Mouse (Mus musculus) heart, postnatal 14 days (tissue): ENCODE data around the gene Fam210b. TPM values are rescaled to one million over a fixed set of nuclear protein-coding genes. Genes with fewer than 3 reads are reported as not detected.

Source experiments
- DNase-seq, 2 experiments: peaks; one replicate each; pipeline ENCODE4 v3.0.0; 2021 to 2022
- intact Hi-C: fragments of 180-260 bp; cut with DNase I; formaldehyde crosslinking; loops from one replicate; pipeline ENCODE4 v1.15.1; 2025
- total RNA-seq, 2 experiments: library from RNA; stranded (reverse); gene quantifications; 2 replicates each; pipeline ENCODE4 v1.2.3; 2021

Gene Fam210b
- total RNA-seq, 2 experiments from 2014 or later = 6.9 to 7.0 TPM

GRCm38 (mm10) chr2:172393391-172394051, 48.2 kb downstream of the Fam210b start, which contains the start of gene Cass4:
Gene Cass4 (plus strand): TSS chr2:172393794.
- intact Hi-C loops = no loop called here
- DNase-seq = peak in 1 of 2 experiments; percentile 30

- DNase-seq = no peak
- intact Hi-C loops = no loop called here
Observed at GRCm38 (mm10) chr2:172394052-172394392, 48.7 kb downstream of the Fam210b start.

GRCm38 (mm10) chr2:172394671-172395070, 49.3 kb downstream of the Fam210b start:
- intact Hi-C loops = no loop called here
- no peak for DNase-seq

GRCm38 (mm10) chr2:172395961-172396360, 50.6 kb downstream of the Fam210b start:
- intact Hi-C loops = no loop called here
- DNase-seq = no peak

- intact Hi-C loops = no loop called here
- no peak for DNase-seq
Observed at GRCm38 (mm10) chr2:172399901-172400300, 54.5 kb downstream of the Fam210b start.

- intact Hi-C loops = no loop called here
- peak in 1 of 2 experiments; percentile 19 for DNase-seq
Observed at GRCm38 (mm10) chr2:172401116-172401825, 55.9 kb downstream of the Fam210b start.

GRCm38 (mm10) chr2:172404239-172404638, 58.9 kb downstream of the Fam210b start:
- intact Hi-C loops = no loop called here
- DNase-seq = no peak

GRCm38 (mm10) chr2:172405011-172405410, 59.6 kb downstream of the Fam210b start:
- DNase-seq = no peak
- intact Hi-C loops = no loop called here

Other genes starting within 250 kb of the Fam210b start
- gene Mc3r, start 97.1 kb upstream of the Fam210b start, total RNA-seq = not detected
- 1 to 10 TPM; 3.4 to 6.3 TPM for gene Aurka, start 25.0 kb downstream of the Fam210b start, total RNA-seq
- gene Cstf1, start 25.1 kb downstream of the Fam210b start, total RNA-seq = 10 to 100 TPM; 19.3 to 19.6 TPM
- gene Cass4, start 48.2 kb downstream of the Fam210b start, total RNA-seq = under 1 TPM; 0.44 to 0.45 TPM
- 10 to 100 TPM; 28.6 to 30.7 TPM for gene Rtf2, start 95.0 kb downstream of the Fam210b start, total RNA-seq
- gene Gcnt7, start 113.0 kb downstream of the Fam210b start, total RNA-seq = not detected
- not detected for gene Fam209, start 127.0 kb downstream of the Fam210b start, total RNA-seq
- not detected for gene Tfap2c, start 204.0 kb downstream of the Fam210b start, total RNA-seq